Mouse (Mus musculus) ES-Bruce4 (cell line): ENCODE data around the gene Gm9736.

Experiments used
- CTCF ChIP-seq: IDR thresholded peaks from one replicate; pipeline ENCODE4 v1.8.1; 2011; ENCODE audit warnings: low read depth, low read length
- POLR2A ChIP-seq: IDR thresholded peaks from one replicate; pipeline ENCODE4 v1.8.1; 2011; ENCODE audit warnings: low read length; ENCODE audit not compliant: insufficient read depth

DNA sequence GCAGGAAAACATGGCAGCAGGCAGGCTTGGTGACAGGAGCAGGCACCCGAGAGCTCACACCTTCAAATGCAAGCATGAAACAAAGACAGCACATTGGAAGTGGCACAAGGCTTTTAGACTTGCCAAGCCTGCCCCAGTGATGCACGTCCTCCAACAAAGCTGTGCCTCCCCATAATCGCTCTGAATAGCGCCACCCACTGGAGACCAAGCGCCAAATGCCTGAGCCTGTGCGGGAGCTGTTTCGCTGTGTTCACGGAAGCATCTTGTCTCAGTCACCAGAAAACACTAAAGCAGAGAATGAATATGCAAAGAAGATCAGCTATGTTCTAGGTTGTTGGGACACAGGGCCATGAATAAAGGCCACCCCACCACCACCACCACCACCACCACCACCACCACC, 26.3 kb downstream of the Gm9736 start:
- no peak for TF ChIP-seq POLR2A
- TF ChIP-seq CTCF, result peak; percentile 66
